27 mouse cellular contexts compared by ENCODE assay signal in the genomic region with DNA sequence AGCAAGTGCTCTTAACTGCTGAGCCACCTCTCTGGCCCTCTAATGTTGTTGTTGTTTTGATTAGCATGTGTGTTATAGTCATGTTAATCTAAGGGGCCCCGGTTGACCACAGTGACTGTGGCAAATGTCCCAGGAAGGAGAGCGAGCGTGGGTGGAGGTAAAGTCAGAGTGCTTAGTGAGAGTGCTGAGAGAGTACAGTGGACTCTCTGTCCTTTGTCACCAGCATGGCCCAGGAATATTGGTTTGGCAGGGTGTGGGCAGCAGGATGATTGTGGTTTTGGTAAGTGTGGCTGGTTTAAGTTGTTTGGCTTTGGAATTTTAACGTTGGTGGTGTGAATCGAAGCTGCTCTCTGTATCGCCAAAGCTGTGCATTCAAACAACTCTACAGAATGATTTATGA. TPM values are rescaled to one million over a fixed set of nuclear protein-coding genes. Genes with fewer than 3 reads are reported as not detected.
"Had no signal": no experiment of that assay in that cellular context is flagged by ENCODE, and none has a peak within 500 bp of the region (broad histone marks: within the 10 kb centered on the region; RNA-seq: fewer than 3 reads in every experiment).

No protein-coding gene starts in this region.

- H3K27me3 ChIP-seq: heart, embryonic 12.5 days; hindbrain, embryonic 12.5 days; intestine, embryonic 15.5 days; kidney, embryonic 15.5 days had no signal

- H3K27ac ChIP-seq: gastrocnemius, adult 2 months; heart, adult 2 months; hindbrain, embryonic 10.5 days; hindbrain, embryonic 12.5 days; hindbrain, embryonic 14.5 days; intestine, embryonic 15.5 days; kidney, embryonic 15.5 days; layer of hippocampus, adult 2 months; left cerebral cortex, adult 2 months; limb, embryonic 10.5 days; limb, embryonic 12.5 days; liver, embryonic 14.5 days had no signal

- H3K9me3 ChIP-seq: heart, embryonic 12.5 days; hindbrain, embryonic 10.5 days; hindbrain, embryonic 12.5 days; intestine, embryonic 15.5 days; kidney, embryonic 15.5 days; limb, embryonic 10.5 days; limb, embryonic 12.5 days had no signal

- ATAC-seq: hindbrain, embryonic 16.5 days; inflammation-experienced regulatory T-cells, adult 6 months; intestine, embryonic 15.5 days; intestine, postnatal 0 days had no signal

- H3K36me3 ChIP-seq: heart, embryonic 12.5 days; hindbrain, embryonic 10.5 days; hindbrain, embryonic 12.5 days; intestine, embryonic 15.5 days; kidney, embryonic 15.5 days; limb, embryonic 10.5 days; limb, embryonic 12.5 days had no signal

- H3K4me3 ChIP-seq: gastrocnemius, adult 2 months; heart, adult 2 months; heart, embryonic 12.5 days; hindbrain, embryonic 10.5 days; hindbrain, embryonic 12.5 days; intestine, embryonic 15.5 days; kidney, embryonic 15.5 days; layer of hippocampus, adult 2 months; left cerebral cortex, adult 2 months; limb, embryonic 10.5 days; limb, embryonic 12.5 days had no signal

- DNase-seq: gastrocnemius, adult 2 months; gastrocnemius, postnatal 10 days; gastrocnemius, postnatal 25 days; heart, adult 2 months; heart, postnatal 10 days; heart, postnatal 4 days; kidney, adult 18-20 months; kidney, adult 9 months; kidney, postnatal 10 days; kidney, postnatal 25 days; kidney, postnatal 4 days; liver had no signal

- H3K9ac ChIP-seq: heart, embryonic 12.5 days; hindbrain, embryonic 12.5 days; hindbrain, embryonic 14.5 days; intestine, embryonic 15.5 days; kidney, embryonic 15.5 days; limb, embryonic 12.5 days; liver, embryonic 14.5 days had no signal

- H3K4me2 ChIP-seq: heart, embryonic 12.5 days; hindbrain, embryonic 12.5 days; hindbrain, embryonic 14.5 days; intestine, embryonic 15.5 days; kidney, embryonic 15.5 days; limb, embryonic 12.5 days had no signal

RNA-seq across cellular contexts. Expression of gene Vwa3b, which starts 0.5 kb away (rescaled TPM):
- total RNA-seq: granulocyte monocyte progenitor cell, adult 5-6 weeks had no signal
- polyA plus RNA-seq: heart, embryonic 12.5 days; kidney, embryonic 15.5 days; liver, embryonic 14.5 days had no signal
